Mouse (Mus musculus): Measurements from ENCODE around the gene Slc28a1. TPM values are rescaled to one million over a fixed set of nuclear protein-coding genes. Genes with fewer than 3 reads are reported as not detected.

The Slc28a1 gene
- total and polyA plus RNA-seq, 2 experiments: 0.24 to 0.28 TPM

- Histone ChIP-seq H3K36me3 (ENCODE audit: control insufficient read depth, insufficient read depth, low read length) (no peaks in the 10 kb centered on the region), H3K27me3 (ENCODE audit: control insufficient read depth, insufficient read depth, low read length) (no peaks in the 10 kb centered on the region), H3K9ac (ENCODE audit: low read depth, low read length) (no peak overlapping the region), H3K27ac (replicated peaks; ENCODE audit: insufficient read depth, low read depth, low read length) (no peak overlapping the region), H3K79me2 (ENCODE audit: control insufficient read depth, insufficient read depth, low read length) (no peaks in the 10 kb centered on the region), H3K4me3 (ENCODE audit: insufficient read depth, low read depth, low read length) (no peak overlapping the region), H3K4me1 (ENCODE audit: control insufficient read depth, insufficient read depth, low read length) (peaks cover 19% of the 10 kb centered on the region)
- WGBS: 39% methylated on average over 6 of the region's 6 CpGs
- TF ChIP-seq CTCF (IDR thresholded peaks at IDR 0.05; ENCODE audit: low read depth, low read length) (no peak), POLR2A (IDR thresholded peaks at IDR 0.05; ENCODE audit: extremely low read depth, insufficient read depth, low read length) (no peak)
- DNase-seq (ENCODE audit: extremely low read depth, low read depth, low spot score): peak; percentile 31
Measured at GRCm38 (mm10) chr7:81112686-81113360, 1.8 kb upstream of the Slc28a1 start.

GRCm38 (mm10) chr7:81121099-81121498 is 6.5 kb downstream of the Slc28a1 start:
- TF ChIP-seq CTCF (IDR thresholded peaks at IDR 0.05; ENCODE audit: low read depth, low read length): no peak
- TF ChIP-seq POLR2A (IDR thresholded peaks at IDR 0.05; ENCODE audit: extremely low read depth, insufficient read depth, low read length): no peak
- peak; percentile 35 for DNase-seq (ENCODE audit: extremely low read depth, low read depth, low spot score)
- no peak overlapping the region for H3K4me3 ChIP-seq (ENCODE audit: insufficient read depth, low read depth, low read length)
- no peak overlapping the region for H3K9ac ChIP-seq (ENCODE audit: low read depth, low read length)
- H3K4me1 ChIP-seq (ENCODE audit: control insufficient read depth, insufficient read depth, low read length): no peaks in the 10 kb centered on the region
- no peaks in the 10 kb centered on the region for H3K27me3 ChIP-seq (ENCODE audit: control insufficient read depth, insufficient read depth, low read length)
- WGBS: 77% methylated on average over 3 of the region's 3 CpGs
- no peaks in the 10 kb centered on the region for H3K79me2 ChIP-seq (ENCODE audit: control insufficient read depth, insufficient read depth, low read length)
- no peaks in the 10 kb centered on the region for H3K36me3 ChIP-seq (ENCODE audit: control insufficient read depth, insufficient read depth, low read length)
- no peak overlapping the region for H3K27ac ChIP-seq (replicated peaks; ENCODE audit: insufficient read depth, low read depth, low read length)

GRCm38 (mm10) chr7:81122808-81123207 is 8.2 kb downstream of the Slc28a1 start:
- no peak for DNase-seq (ENCODE audit: extremely low read depth, low read depth, low spot score)
- Histone ChIP-seq H3K4me1 (ENCODE audit: control insufficient read depth, insufficient read depth, low read length) (no peaks in the 10 kb centered on the region), H3K27ac (replicated peaks; ENCODE audit: insufficient read depth, low read depth, low read length) (no peak overlapping the region), H3K4me3 (ENCODE audit: insufficient read depth, low read depth, low read length) (no peak overlapping the region), H3K27me3 (ENCODE audit: control insufficient read depth, insufficient read depth, low read length) (no peaks in the 10 kb centered on the region), H3K79me2 (ENCODE audit: control insufficient read depth, insufficient read depth, low read length) (no peaks in the 10 kb centered on the region), H3K36me3 (ENCODE audit: control insufficient read depth, insufficient read depth, low read length) (no peaks in the 10 kb centered on the region), H3K9ac (ENCODE audit: low read depth, low read length) (no peak overlapping the region)
- 78% methylated on average over 2 of the region's 2 CpGs for WGBS
- TF ChIP-seq CTCF (IDR thresholded peaks at IDR 0.05; ENCODE audit: low read depth, low read length): no peak
- TF ChIP-seq POLR2A (IDR thresholded peaks at IDR 0.05; ENCODE audit: extremely low read depth, insufficient read depth, low read length): no peak

- no peaks in the 10 kb centered on the region for H3K36me3 ChIP-seq (ENCODE audit: control insufficient read depth, insufficient read depth, low read length)
- no peak overlapping the region for H3K4me3 ChIP-seq (ENCODE audit: insufficient read depth, low read depth, low read length)
- H3K27me3 ChIP-seq (ENCODE audit: control insufficient read depth, insufficient read depth, low read length): no peaks in the 10 kb centered on the region
- H3K9ac ChIP-seq (ENCODE audit: low read depth, low read length): no peak overlapping the region
- H3K4me1 ChIP-seq (ENCODE audit: control insufficient read depth, insufficient read depth, low read length): no peaks in the 10 kb centered on the region
- peak; percentile 78 for DNase-seq (ENCODE audit: extremely low read depth, low read depth, low spot score)
- no peaks in the 10 kb centered on the region for H3K79me2 ChIP-seq (ENCODE audit: control insufficient read depth, insufficient read depth, low read length)
- no peak for TF ChIP-seq CTCF (IDR thresholded peaks at IDR 0.05; ENCODE audit: low read depth, low read length)
- no peak for TF ChIP-seq POLR2A (IDR thresholded peaks at IDR 0.05; ENCODE audit: extremely low read depth, insufficient read depth, low read length)
- H3K27ac ChIP-seq (replicated peaks; ENCODE audit: insufficient read depth, low read depth, low read length): no peak overlapping the region
- WGBS: 24% methylated on average over 5 of the region's 5 CpGs
Measured at GRCm38 (mm10) chr7:81123553-81123952, 9.0 kb downstream of the Slc28a1 start.

GRCm38 (mm10) chr7:81124773-81125172 is 10.2 kb downstream of the Slc28a1 start:
- H3K27ac ChIP-seq (replicated peaks; ENCODE audit: insufficient read depth, low read depth, low read length): no peak overlapping the region
- H3K9ac ChIP-seq (ENCODE audit: low read depth, low read length): no peak overlapping the region
- H3K36me3 ChIP-seq (ENCODE audit: control insufficient read depth, insufficient read depth, low read length): no peaks in the 10 kb centered on the region
- no peaks in the 10 kb centered on the region for H3K27me3 ChIP-seq (ENCODE audit: control insufficient read depth, insufficient read depth, low read length)
- TF ChIP-seq CTCF (IDR thresholded peaks at IDR 0.05; ENCODE audit: low read depth, low read length): no peak
- no peak for TF ChIP-seq POLR2A (IDR thresholded peaks at IDR 0.05; ENCODE audit: extremely low read depth, insufficient read depth, low read length)
- H3K4me3 ChIP-seq (ENCODE audit: insufficient read depth, low read depth, low read length): no peak overlapping the region
- no peaks in the 10 kb centered on the region for H3K79me2 ChIP-seq (ENCODE audit: control insufficient read depth, insufficient read depth, low read length)
- no peak for DNase-seq (ENCODE audit: extremely low read depth, low read depth, low spot score)
- no peaks in the 10 kb centered on the region for H3K4me1 ChIP-seq (ENCODE audit: control insufficient read depth, insufficient read depth, low read length)
- 92% methylated on average over 8 of the region's 8 CpGs for WGBS
